Mouse (Mus musculus) lung, embryonic 16.5 days (tissue): ENCODE results near the gene Ufsp2. TPM values are rescaled to one million over a fixed set of nuclear protein-coding genes. Genes with fewer than 3 reads are reported as not detected.

Experiments used
- polyA plus RNA-seq: library from polyadenylated mRNA; unstranded; fragments of >200 nt; fragmentation: Nextera tagmentation; extraction: Ambion mirVana; gene quantifications from 2 replicates; pipeline ENCODE4 v1.2.1, GENCODE M21; 2015

Ufsp2 gene
- polyA plus RNA-seq, 1 experiment from 2014 or later, result 82.7 TPM

Other genes with a start within 250 kb of the Ufsp2 start
- gene Pdlim3, start 90.1 kb upstream of the Ufsp2 start, polyA plus RNA-seq, result 45.5 and 48.6 TPM in 2 replicates
- gene Ccdc110, start 40.9 kb upstream of the Ufsp2 start, polyA plus RNA-seq, result not detected in 2 replicates
- 6.1 and 7.1 TPM in 2 replicates for gene 1700029J07Rik, start 276 bp upstream of the Ufsp2 start, polyA plus RNA-seq
- gene Lrp2bp, start 23.8 kb downstream of the Ufsp2 start, polyA plus RNA-seq, result 0.80 and 1.2 TPM in 2 replicates
- 37.0 and 56.6 TPM in 2 replicates for gene Ankrd37, start 30.2 kb downstream of the Ufsp2 start, polyA plus RNA-seq
- 23.3 and 28.5 TPM in 2 replicates for gene Cfap97, start 176.2 kb downstream of the Ufsp2 start, polyA plus RNA-seq
- gene Snx25, start 176.6 kb downstream of the Ufsp2 start, polyA plus RNA-seq, result 9.4 TPM in 2 replicates
- gene Slc25a4, start 235.8 kb downstream of the Ufsp2 start, polyA plus RNA-seq, result 421 and 425 TPM in 2 replicates